Mouse (Mus musculus): ENCODE data around the gene Cyp27b1.

- TF ChIP-seq POLR2A (IDR thresholded peaks at IDR 0.05; ENCODE audit: control insufficient read depth, extremely low read depth, insufficient read depth, low read length, poor library complexity): no peak
- no peak for TF ChIP-seq CTCF (IDR thresholded peaks at IDR 0.05; ENCODE audit: borderline replicate concordance, control insufficient read depth, extremely low read depth, insufficient read depth, low read length, poor library complexity)
These were observed 7.4 kb downstream of the Cyp27b1 start for GRCm38 (mm10) chr10:127055406-127055805.

All from thymus, adult 2 months (tissue).